Mouse (Mus musculus): Measurements from ENCODE around the gene Bcorl1. TPM values are rescaled to one million over a fixed set of nuclear protein-coding genes. Genes with fewer than 3 reads are reported as not detected.

Bcorl1 gene
- polyA plus RNA-seq, 1 experiment from 2014 or later, result 7.9 TPM

DNA sequence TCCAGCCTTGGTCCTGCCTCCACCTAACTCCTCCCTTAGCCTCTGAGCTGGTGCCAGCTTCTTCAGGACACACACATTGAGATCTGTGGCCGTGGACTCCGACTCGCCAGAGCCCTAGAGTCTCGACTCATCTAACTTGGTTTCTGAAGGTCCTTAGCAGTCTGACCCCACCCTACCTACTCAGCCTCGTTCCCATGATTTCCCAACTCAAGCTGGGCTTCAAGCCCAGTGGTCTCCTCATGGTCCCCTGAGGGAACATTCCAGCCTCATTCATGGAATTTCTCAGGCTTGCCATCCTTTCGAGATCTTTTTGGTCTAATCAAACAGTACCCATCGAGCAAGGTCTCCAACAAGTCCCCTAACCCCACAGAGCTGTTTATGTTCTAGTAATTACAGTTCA, 100.8 kb downstream of the Bcorl1 start:
- Histone ChIP-seq H3K4me3 (replicated peaks; ENCODE audit: low read depth, low read length) (no peak overlapping the region), H3K27ac (replicated peaks; ENCODE audit: low read depth, low read length) (no peak overlapping the region), H3K27me3 (ENCODE audit: control insufficient read depth, insufficient read depth, low read length) (no peaks in the 10 kb centered on the region), H3K9me3 (ENCODE audit: control insufficient read depth, low read length) (no peaks in the 10 kb centered on the region), H3K4me2 (ENCODE audit: low read length) (no peak overlapping the region), H3K36me3 (ENCODE audit: control insufficient read depth, insufficient read depth, low read length) (no peaks in the 10 kb centered on the region), H3K4me1 (ENCODE audit: control insufficient read depth, insufficient read depth, low read length) (no peaks in the 10 kb centered on the region), H3K9ac (replicated peaks; ENCODE audit: low read length) (no peak overlapping the region)
- no peak for DNase-seq
- 84% methylated on average over 7 of the region's 7 CpGs for WGBS
- no peak for ATAC-seq (ENCODE audit: low FRiP score, low TSS enrichment)

DNA sequence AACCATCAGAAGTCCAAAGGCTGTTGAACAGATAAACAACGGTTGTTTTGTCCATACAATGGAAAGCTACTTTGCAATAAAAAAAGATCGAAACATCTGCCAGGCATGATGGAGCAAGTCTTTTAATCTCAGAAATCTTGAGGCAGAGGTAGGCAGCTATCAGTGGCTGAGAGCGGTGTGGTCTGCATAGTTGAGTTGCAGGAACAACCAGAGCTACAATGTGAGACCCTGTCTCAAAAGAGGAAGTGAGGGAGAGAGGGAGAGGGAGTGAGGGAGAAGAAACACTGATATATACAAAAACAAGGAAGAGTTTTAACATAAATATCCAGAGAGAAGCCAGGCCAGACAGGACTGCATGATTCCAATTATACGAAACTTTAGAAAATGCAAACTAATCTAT, 103.5 kb downstream of the Bcorl1 start:
- Histone ChIP-seq H3K9ac (replicated peaks; ENCODE audit: low read length) (no peak overlapping the region), H3K4me3 (replicated peaks; ENCODE audit: low read depth, low read length) (no peak overlapping the region), H3K36me3 (ENCODE audit: control insufficient read depth, insufficient read depth, low read length) (no peaks in the 10 kb centered on the region), H3K4me1 (ENCODE audit: control insufficient read depth, insufficient read depth, low read length) (no peaks in the 10 kb centered on the region), H3K4me2 (ENCODE audit: low read length) (no peak overlapping the region), H3K27me3 (ENCODE audit: control insufficient read depth, insufficient read depth, low read length) (no peaks in the 10 kb centered on the region), H3K27ac (replicated peaks; ENCODE audit: low read depth, low read length) (no peak overlapping the region), H3K9me3 (ENCODE audit: control insufficient read depth, low read length) (no peaks in the 10 kb centered on the region)
- no peak for DNase-seq
- ATAC-seq (ENCODE audit: low FRiP score, low TSS enrichment), result no peak
- WGBS, result 92% methylated on average over 4 of the region's 4 CpGs

DNA sequence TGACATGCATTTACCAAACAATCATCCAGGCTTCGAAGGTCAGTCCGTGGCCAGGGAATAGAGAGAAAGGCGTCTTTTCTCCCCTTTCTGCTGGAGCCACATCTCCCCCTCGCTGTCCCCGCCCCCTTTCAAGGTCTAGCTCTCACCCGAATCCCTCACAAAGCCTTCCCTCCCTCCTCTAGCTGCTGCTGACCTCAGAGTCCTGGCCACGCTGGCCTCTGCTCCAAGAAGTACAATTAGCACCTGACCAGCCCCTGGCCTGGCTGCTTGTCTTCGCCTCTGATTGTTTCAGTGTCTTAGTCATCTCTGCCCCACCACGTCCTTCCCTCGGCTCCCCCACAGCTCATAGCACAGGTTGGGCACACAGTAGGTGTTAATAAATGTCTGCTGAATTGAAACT, 108.5 kb downstream of the Bcorl1 start:
- Histone ChIP-seq H3K9ac (replicated peaks; ENCODE audit: low read length) (no peak overlapping the region), H3K4me3 (replicated peaks; ENCODE audit: low read depth, low read length) (no peak overlapping the region), H3K36me3 (ENCODE audit: control insufficient read depth, insufficient read depth, low read length) (no peaks in the 10 kb centered on the region), H3K27me3 (ENCODE audit: control insufficient read depth, insufficient read depth, low read length) (peaks cover 4% of the 10 kb centered on the region; the same call in 1 of the 2 replicates), H3K4me2 (ENCODE audit: low read length) (no peak overlapping the region), H3K27ac (replicated peaks; ENCODE audit: low read depth, low read length) (no peak overlapping the region), H3K9me3 (ENCODE audit: control insufficient read depth, low read length) (no peaks in the 10 kb centered on the region), H3K4me1 (ENCODE audit: control insufficient read depth, insufficient read depth, low read length) (no peaks in the 10 kb centered on the region)
- 25% methylated on average over 10 of the region's 10 CpGs for WGBS
- DNase-seq (no peak), ATAC-seq (ENCODE audit: low FRiP score, low TSS enrichment) (no peak)

DNA sequence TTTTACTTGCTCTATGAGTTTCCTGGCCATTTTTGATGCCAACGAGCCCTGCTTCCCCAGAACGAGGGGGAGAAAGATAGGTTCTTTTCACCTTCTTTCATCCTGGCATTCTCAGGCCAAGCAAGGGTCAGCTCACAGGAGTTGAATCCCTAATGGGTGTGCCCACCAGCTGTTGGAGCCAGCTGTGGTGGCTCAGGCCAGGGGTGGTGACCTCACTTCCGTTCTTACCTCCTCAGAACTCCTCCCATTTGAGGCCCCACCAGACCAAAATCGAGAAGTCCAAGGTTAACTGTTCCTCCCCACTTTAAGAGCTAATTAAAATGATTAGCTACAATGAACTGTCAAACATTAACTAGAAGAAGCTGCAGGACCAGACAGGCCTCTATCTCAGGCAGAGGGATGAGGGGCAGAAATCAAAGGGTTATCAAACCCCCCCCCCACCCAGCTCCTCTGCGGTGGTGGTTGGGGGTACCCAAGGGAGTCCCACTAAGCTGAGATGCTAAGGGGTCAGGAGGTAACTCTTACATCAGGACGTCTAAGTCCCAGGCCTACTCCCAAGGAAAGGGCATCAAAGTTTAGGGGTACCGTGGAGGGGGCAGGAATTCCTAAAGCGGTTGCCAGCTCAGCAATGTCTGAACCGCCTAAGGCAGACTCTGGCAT, 111.2 kb downstream of the Bcorl1 start:
- ATAC-seq (ENCODE audit: low FRiP score, low TSS enrichment), result no peak
- Histone ChIP-seq H3K9ac (replicated peaks; ENCODE audit: low read length) (no peak overlapping the region), H3K36me3 (ENCODE audit: control insufficient read depth, insufficient read depth, low read length) (no peaks in the 10 kb centered on the region), H3K4me2 (ENCODE audit: low read length) (peak overlapping the region; percentile 50), H3K27me3 (ENCODE audit: control insufficient read depth, insufficient read depth, low read length) (peaks cover 12% of the 10 kb centered on the region; the same call in 1 of the 2 replicates), H3K4me3 (replicated peaks; ENCODE audit: low read depth, low read length) (no peak overlapping the region), H3K9me3 (ENCODE audit: control insufficient read depth, low read length) (no peaks in the 10 kb centered on the region), H3K4me1 (ENCODE audit: control insufficient read depth, insufficient read depth, low read length) (no peaks in the 10 kb centered on the region), H3K27ac (replicated peaks; ENCODE audit: low read depth, low read length) (no peak overlapping the region)
- no peak for DNase-seq
- WGBS, result 40% methylated on average over 9 of the region's 9 CpGs

DNA sequence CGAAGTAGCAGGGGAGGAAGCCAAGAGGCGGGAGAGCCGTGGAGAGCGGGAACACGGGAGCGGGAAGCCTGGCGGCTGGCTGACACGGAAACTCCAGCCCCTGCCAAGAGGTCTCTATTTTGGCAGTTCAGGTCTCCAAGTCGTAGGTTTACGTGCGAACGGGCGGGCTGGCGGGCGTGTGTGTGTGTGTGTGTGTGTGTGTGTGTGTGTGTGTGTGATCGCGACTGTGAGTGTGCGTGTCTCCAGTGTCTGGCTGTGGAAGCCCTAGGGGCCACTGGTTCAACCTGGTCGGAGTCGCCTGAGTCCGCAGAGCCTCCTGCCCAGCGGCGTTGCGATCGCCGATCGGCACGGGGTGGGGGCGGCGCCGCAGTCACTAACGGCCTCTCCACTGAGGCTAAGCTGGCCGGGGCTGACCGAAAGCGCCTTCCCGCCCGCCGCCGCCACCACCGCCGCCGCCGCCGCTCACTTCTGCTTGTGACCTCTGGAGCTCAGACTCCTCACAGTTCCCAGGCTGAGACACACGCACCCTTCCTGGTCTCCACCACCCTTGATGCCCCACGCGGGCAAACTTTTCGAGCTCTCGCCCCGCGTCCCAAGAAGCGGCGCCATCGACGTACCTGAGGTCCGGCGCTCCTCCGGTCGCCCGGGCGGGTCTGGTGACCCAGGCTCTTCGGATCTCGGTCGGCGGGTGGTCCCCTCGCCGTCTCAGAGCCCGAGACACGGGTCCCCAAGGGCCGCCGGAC, 111.9 kb downstream of the Bcorl1 start:
- 26% methylated on average over 69 of the region's 71 CpGs for WGBS
- no peaks in the 10 kb centered on the region for H3K36me3 ChIP-seq (ENCODE audit: control insufficient read depth, insufficient read depth, low read length)
- ATAC-seq (ENCODE audit: low FRiP score, low TSS enrichment), result peak; percentile 34; the same call in 1 of the 2 replicates

DNA sequence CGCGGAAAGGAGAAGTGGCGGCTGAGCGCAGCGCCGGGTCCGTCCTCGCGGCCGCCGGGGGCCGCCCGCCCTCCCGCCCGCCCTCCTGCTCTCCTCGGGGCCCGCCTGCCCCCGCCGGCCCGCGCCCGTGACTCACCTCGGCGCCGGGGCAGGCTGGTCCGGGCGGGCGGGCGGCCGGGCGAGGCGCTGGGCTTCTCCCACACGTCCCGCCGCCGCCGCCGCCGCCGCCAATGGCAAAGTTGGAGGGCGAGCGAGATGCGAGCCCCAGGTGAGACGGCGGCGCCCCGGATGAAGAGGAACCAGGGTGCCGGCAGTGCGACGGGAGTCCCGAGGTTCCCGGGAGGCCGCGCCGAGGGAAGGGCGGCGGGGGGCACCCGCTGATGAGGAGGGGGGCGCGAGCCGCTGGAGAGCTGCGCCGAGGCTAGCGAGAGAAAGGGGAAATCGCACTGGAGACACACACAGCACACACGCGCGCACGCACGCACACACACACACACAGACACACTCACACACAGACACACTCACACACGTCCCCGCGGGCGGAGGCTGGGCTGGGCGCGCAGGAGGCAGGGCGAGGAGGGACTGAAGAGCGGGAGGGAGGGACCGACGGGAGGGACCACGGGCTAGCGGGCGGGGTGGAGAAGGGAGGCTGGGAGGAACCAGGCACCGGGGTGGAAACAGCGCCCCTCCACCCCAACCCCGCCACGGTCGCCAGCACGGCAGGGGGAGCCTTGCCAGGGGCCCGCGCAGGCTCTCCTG, 112.8 kb downstream of the Bcorl1 start:
- H3K9me3 ChIP-seq (ENCODE audit: control insufficient read depth, low read length), result no peaks in the 10 kb centered on the region
- H3K4me1 ChIP-seq (ENCODE audit: control insufficient read depth, insufficient read depth, low read length), result no peaks in the 10 kb centered on the region
- peak overlapping the region; percentile 50 for H3K4me2 ChIP-seq (ENCODE audit: low read length)
- H3K27ac ChIP-seq (replicated peaks; ENCODE audit: low read depth, low read length), result no peak overlapping the region
- ATAC-seq (ENCODE audit: low FRiP score, low TSS enrichment), result peak; percentile 57
- WGBS, result 24% methylated on average over 86 of the region's 91 CpGs
- no peaks in the 10 kb centered on the region for H3K36me3 ChIP-seq (ENCODE audit: control insufficient read depth, insufficient read depth, low read length)
- peaks cover 12% of the 10 kb centered on the region; the same call in 1 of the 2 replicates for H3K27me3 ChIP-seq (ENCODE audit: control insufficient read depth, insufficient read depth, low read length)
- DNase-seq, result peak; percentile 50
- peak overlapping the region; percentile 30 for H3K4me3 ChIP-seq (replicated peaks; ENCODE audit: low read depth, low read length)
- no peak overlapping the region for H3K9ac ChIP-seq (replicated peaks; ENCODE audit: low read length)

More for the DNA sequence above, 111.9 kb downstream of the Bcorl1 start:
- Histone ChIP-seq H3K9me3 (ENCODE audit: control insufficient read depth, low read length) (no peaks in the 10 kb centered on the region), H3K27ac (replicated peaks; ENCODE audit: low read depth, low read length) (no peak overlapping the region), H3K27me3 (ENCODE audit: control insufficient read depth, insufficient read depth, low read length) (peaks cover 12% of the 10 kb centered on the region; the same call in 1 of the 2 replicates), H3K9ac (replicated peaks; ENCODE audit: low read length) (no peak overlapping the region), H3K4me3 (replicated peaks; ENCODE audit: low read depth, low read length) (peak overlapping the region; percentile 30), H3K4me2 (ENCODE audit: low read length) (peak overlapping the region; percentile 50), H3K4me1 (ENCODE audit: control insufficient read depth, insufficient read depth, low read length) (no peaks in the 10 kb centered on the region)
- DNase-seq, result peak; percentile 7

DNA sequence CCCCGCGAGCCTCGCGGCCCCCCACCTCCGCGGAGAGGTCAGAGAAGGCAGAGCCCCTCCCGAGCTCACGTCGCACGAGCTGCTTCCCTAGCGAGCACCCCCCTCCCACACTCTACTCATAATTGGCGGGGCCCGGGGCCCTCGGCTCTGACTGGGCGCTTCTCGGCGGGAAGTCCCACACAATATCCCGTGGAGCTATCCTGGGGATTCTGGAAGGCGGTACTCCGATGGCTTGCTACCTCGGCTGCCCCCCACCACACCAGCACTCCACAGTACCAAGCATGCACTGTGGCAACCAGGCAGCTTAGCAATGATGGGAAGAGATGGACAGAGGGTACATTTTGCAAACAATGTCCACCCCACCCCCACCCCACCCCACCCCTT, 113.3 kb downstream of the Bcorl1 start:
- H3K4me1 ChIP-seq (ENCODE audit: control insufficient read depth, insufficient read depth, low read length), result no peaks in the 10 kb centered on the region
- H3K36me3 ChIP-seq (ENCODE audit: control insufficient read depth, insufficient read depth, low read length), result no peaks in the 10 kb centered on the region
- ATAC-seq (ENCODE audit: low FRiP score, low TSS enrichment) (0 out of 2 replicates have a peak, but pooled peaks have one; percentile 19), DNase-seq (no peak)
- H3K27me3 ChIP-seq (ENCODE audit: control insufficient read depth, insufficient read depth, low read length), result peaks cover 12% of the 10 kb centered on the region; the same call in 1 of the 2 replicates
- H3K9ac ChIP-seq (replicated peaks; ENCODE audit: low read length), result no peak overlapping the region
- peak overlapping the region; percentile 30 for H3K4me3 ChIP-seq (replicated peaks; ENCODE audit: low read depth, low read length)
- H3K9me3 ChIP-seq (ENCODE audit: control insufficient read depth, low read length), result no peaks in the 10 kb centered on the region
- peak overlapping the region; percentile 50 for H3K4me2 ChIP-seq (ENCODE audit: low read length)
- 30% methylated on average over 21 of the region's 21 CpGs for WGBS
- no peak overlapping the region for H3K27ac ChIP-seq (replicated peaks; ENCODE audit: low read depth, low read length)

DNA sequence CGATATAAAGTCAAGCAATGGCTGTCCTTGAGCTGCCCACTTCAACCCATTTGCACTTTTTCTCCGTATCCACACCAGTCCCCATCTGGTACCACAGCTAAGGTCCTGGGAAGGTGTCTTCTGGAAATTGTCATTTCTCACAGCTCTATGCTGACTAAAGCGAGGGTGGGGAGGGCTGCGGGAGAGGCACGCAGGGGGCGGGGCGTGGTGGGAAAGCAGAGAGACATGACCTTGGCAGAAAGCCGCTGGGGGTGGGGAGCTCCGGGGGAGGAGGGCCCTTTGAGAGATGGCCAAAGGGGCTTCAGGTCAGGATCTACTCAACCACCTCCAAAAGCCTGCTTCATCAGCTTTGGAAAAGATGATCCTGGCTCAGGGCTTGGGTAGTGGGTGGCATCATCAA, 113.9 kb downstream of the Bcorl1 start:
- no peaks in the 10 kb centered on the region for H3K36me3 ChIP-seq (ENCODE audit: control insufficient read depth, insufficient read depth, low read length)
- no peaks in the 10 kb centered on the region for H3K4me1 ChIP-seq (ENCODE audit: control insufficient read depth, insufficient read depth, low read length)
- no peak for DNase-seq
- peaks cover 12% of the 10 kb centered on the region; the same call in 1 of the 2 replicates for H3K27me3 ChIP-seq (ENCODE audit: control insufficient read depth, insufficient read depth, low read length)
- H3K9ac ChIP-seq (replicated peaks; ENCODE audit: low read length), result no peak overlapping the region
- no peak overlapping the region for H3K27ac ChIP-seq (replicated peaks; ENCODE audit: low read depth, low read length)
- ATAC-seq (ENCODE audit: low FRiP score, low TSS enrichment), result no peak
- no peaks in the 10 kb centered on the region for H3K9me3 ChIP-seq (ENCODE audit: control insufficient read depth, low read length)
- no peak overlapping the region for H3K4me3 ChIP-seq (replicated peaks; ENCODE audit: low read depth, low read length)
- H3K4me2 ChIP-seq (ENCODE audit: low read length), result no peak overlapping the region
- WGBS, result 29% methylated on average over 9 of the region's 9 CpGs

All from midbrain, embryonic 14.5 days (tissue).